Mouse (Mus musculus) embryonic facial prominence, embryonic 12.5 days (tissue): ENCODE results near the gene Gm10352. TPM values are rescaled to one million over a fixed set of nuclear protein-coding genes. Genes with fewer than 3 reads are reported as not detected.
"Not testable (repeated sequence)": the region's sequence is repeated elsewhere in the genome, so short reads cannot be mapped to it uniquely, and the experiment has no call there.

Experiments used
- ATAC-seq: fragments of 200-750 bp; cut with Nextera tagmentation; 2 replicates; pipeline ENCODE4 v1.8.0; 2017; ENCODE audit not compliant: insufficient number of reproducible peaks, insufficient read depth, low FRiP score, low TSS enrichment
- H3K27ac ChIP-seq: fragments of 300-500 bp; sonication (generic); 2 replicates; pipeline ENCODE4 v1.5.1; 2016; ENCODE audit warnings: mild to moderate bottlenecking
- H3K27me3 ChIP-seq: fragments of 300-500 bp; sonication (generic); 2 replicates; pipeline ENCODE4 v1.6.1; 2016; ENCODE audit warnings: mild to moderate bottlenecking, moderate library complexity
- H3K36me3 ChIP-seq: fragments of 300-500 bp; sonication (generic); 2 replicates; pipeline ENCODE4 v1.6.1; 2016; ENCODE audit warnings: mild to moderate bottlenecking
- H3K4me1 ChIP-seq: fragments of 300-500 bp; sonication (generic); 2 replicates; pipeline ENCODE4 v1.6.1; 2016
- H3K4me2 ChIP-seq: fragments of 300-500 bp; sonication (generic); replicated peaks from 2 replicates; pipeline ENCODE4 v1.6.1; 2016; ENCODE audit warnings: mild to moderate bottlenecking, moderate library complexity
- H3K4me3 ChIP-seq: fragments of 300-500 bp; sonication (generic); 2 replicates; pipeline ENCODE4 v1.5.1; 2016; ENCODE audit warnings: mild to moderate bottlenecking
- H3K9ac ChIP-seq: fragments of 300-500 bp; sonication (generic); 2 replicates; pipeline ENCODE4 v1.6.1; 2016; ENCODE audit warnings: mild to moderate bottlenecking, moderate library complexity
- H3K9me3 ChIP-seq: fragments of 300-500 bp; sonication (generic); 2 replicates; pipeline ENCODE4 v1.6.1; 2016; ENCODE audit warnings: mild to moderate bottlenecking, moderate library complexity
- WGBS: fragments of 180-500 bp; shearing (Covaris S2); methylation state at CpG from one replicate; pipeline ENCODE4 v1.1.7; 2016; 5-methylcytosine and 5-hydroxymethylcytosine counted together
- polyA plus RNA-seq: library from polyadenylated mRNA; unstranded; fragments of >200 nt; fragmentation: Nextera tagmentation; extraction: Ambion mirVana; gene quantifications from 2 replicates; pipeline ENCODE4 v1.2.1, GENCODE M21; 2016

Gm10352 gene
- not detected in 2 replicates for polyA plus RNA-seq

DNA sequence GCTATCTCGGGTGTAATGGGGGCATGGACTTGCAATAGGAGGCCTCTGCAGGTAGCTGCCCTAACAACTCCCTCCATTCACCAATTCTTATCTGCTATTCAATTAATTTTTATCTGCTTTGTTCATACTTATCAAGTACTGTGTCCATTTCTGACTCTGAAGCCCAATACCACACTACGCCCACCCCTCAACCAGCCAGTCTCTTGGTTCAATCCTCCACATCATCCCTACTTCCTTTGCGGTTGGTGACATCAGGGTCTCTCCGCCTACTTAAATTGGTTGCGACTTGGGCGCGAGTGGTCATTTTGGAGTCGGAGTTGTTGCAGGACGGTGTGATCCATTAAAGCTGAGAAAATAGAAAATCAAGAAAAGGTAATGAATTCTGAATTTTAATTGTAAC, at the start of gene Gm10352:
TSS of gene Gm10352 (plus strand) at position 301 of the 400 bp plus-strand sequence.
- not testable (repeated sequence) for H3K27me3 ChIP-seq, H3K9ac ChIP-seq, H3K36me3 ChIP-seq, H3K4me1 ChIP-seq, H3K27ac ChIP-seq, H3K9me3 ChIP-seq, ATAC-seq, H3K4me3 ChIP-seq, H3K4me2 ChIP-seq
- WGBS = no CpG with 5 or more reads among the region's 9 CpGs

DNA sequence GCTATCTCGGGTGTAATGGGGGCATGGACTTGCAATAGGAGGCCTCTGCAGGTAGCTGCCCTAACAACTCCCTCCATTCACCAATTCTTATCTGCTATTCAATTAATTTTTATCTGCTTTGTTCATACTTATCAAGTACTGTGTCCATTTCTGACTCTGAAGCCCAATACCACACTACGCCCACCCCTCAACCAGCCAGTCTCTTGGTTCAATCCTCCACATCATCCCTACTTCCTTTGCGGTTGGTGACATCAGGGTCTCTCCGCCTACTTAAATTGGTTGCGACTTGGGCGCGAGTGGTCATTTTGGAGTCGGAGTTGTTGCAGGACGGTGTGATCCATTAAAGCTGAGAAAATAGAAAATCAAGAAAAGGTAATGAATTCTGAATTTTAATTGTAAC, 31.5 kb downstream of the Gm10352 start, which contains the start of gene Gm29289:
TSS of gene Gm29289 (plus strand) at position 301 of the 400 bp plus-strand sequence.
- H3K27me3 ChIP-seq, H3K27ac ChIP-seq, H3K4me1 ChIP-seq, ATAC-seq, H3K36me3 ChIP-seq, H3K9me3 ChIP-seq, H3K4me2 ChIP-seq, H3K4me3 ChIP-seq, H3K9ac ChIP-seq: not testable (repeated sequence)
- WGBS = no CpG with 5 or more reads among the region's 9 CpGs

Other genes with a start within 250 kb of the Gm10352 start
- not detected in 2 replicates for gene Sry, start 237.3 kb upstream of the Gm10352 start, polyA plus RNA-seq
- not detected in 2 replicates for gene H2al2b, start 180.3 kb upstream of the Gm10352 start, polyA plus RNA-seq
- not detected in 2 replicates for gene Gm4064, start 104.8 kb upstream of the Gm10352 start, polyA plus RNA-seq
- gene Rbmy, start 70.3 kb upstream of the Gm10352 start, polyA plus RNA-seq = not detected in 2 replicates
- gene Gm10256, start 70.3 kb upstream of the Gm10352 start, polyA plus RNA-seq = not detected in 2 replicates
- not detected in 2 replicates for gene Gm29289, start 31.6 kb downstream of the Gm10352 start, polyA plus RNA-seq